Mouse (Mus musculus) G1E (cell line): ENCODE measurements around the gene Zfp872.

Experiments used
- CTCF ChIP-seq: IDR thresholded peaks from 2 replicates; pipeline ENCODE4 v1.5.1; 2012; ENCODE audit warnings: low read depth, low read length, inconsistent platforms, mixed read lengths
- GATA1 ChIP-seq: IDR thresholded peaks from 2 replicates; pipeline ENCODE4 v1.6.1; 2012; ENCODE audit warnings: borderline replicate concordance, low read length, inconsistent platforms, mixed read lengths
- GATA2 ChIP-seq: IDR thresholded peaks from 2 replicates; pipeline ENCODE4 v1.6.1; 2012; ENCODE audit warnings: low read depth, low read length, inconsistent platforms, borderline replicate concordance
- TAL1 ChIP-seq: conservative IDR thresholded peaks from 2 replicates; pipeline ENCODE4 v1.6.1; 2012; ENCODE audit warnings: low read depth, low read length, inconsistent platforms, mixed read lengths

GRCm38 (mm10) chr9:22162305-22162704 lies 25.6 kb upstream of the Zfp872 start:
- no peak for TF ChIP-seq CTCF
- no peak for TF ChIP-seq GATA1
- no peak for TF ChIP-seq TAL1
- no peak for TF ChIP-seq GATA2
